Mouse (Mus musculus): Measurements from ENCODE around the gene Mypn.

DNA sequence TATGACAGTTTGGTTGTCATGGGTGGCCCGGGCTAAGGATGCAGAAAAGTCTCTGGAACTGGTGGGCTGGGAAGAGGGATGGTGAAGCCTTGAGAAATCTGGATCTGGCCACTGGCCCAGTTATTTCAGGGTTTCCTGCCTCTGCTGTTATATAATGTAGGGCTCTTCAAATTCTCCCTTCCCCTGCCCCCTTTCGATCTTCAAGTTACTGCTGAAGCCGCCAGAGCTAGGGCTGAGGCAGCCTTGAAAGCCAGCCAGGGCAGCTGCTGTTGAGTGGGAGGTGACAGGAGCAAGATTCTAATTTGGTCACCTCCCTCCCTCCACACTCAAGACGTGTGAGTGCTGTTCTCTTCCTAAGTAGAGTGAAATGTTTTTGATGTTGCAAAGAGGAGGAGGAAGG lies 46.8 kb downstream of the Mypn start:
- TF ChIP-seq CHD1 (IDR thresholded peaks at IDR 0.05; ENCODE audit: low read depth, low read length) (no peak), CTCF (conservative IDR thresholded peaks at IDR 0.05 in 1 of 2, IDR thresholded peaks at IDR 0.05 in 1 of 2; ENCODE audit: low read depth in 2 of 2, low read length in 2 of 2) (no peak), USF1 (IDR thresholded peaks at IDR 0.05; ENCODE audit: low read depth, low read length) (no peak)

All from CH12.LX (cell line).